Mouse (Mus musculus) adrenal gland (tissue): Measurements from ENCODE around the gene Polg.

ENCODE experiments used
- microRNA-seq, 2 experiments: library from miRNA; unstranded; fragments of <30 nt; microRNA quantifications; one replicate each; pipeline ENCODE4; 2019

Polg gene

Small RNA genes lying within 50 kb of the gene (microRNA-seq; reads per million reads assigned to microRNA genes)
- 0 reads per million in 2 experiments for gene Mir9-3
